Mouse (Mus musculus) lung, adult 2 months (tissue): ENCODE measurements around the gene Neu3. TPM values are rescaled to one million over a fixed set of nuclear protein-coding genes. Genes with fewer than 3 reads are reported as not detected.
A peak's percentile ranks its signal among the peaks of the same experiment; 100 is the strongest.

Experiments
- DNase-seq: peaks from one replicate; pipeline ENCODE4 v3.0.0; 2022
- H3K4me1 ChIP-seq: fragments of 200-500 bp; 2 replicates; pipeline ENCODE4 v1.6.1; 2011; ENCODE audit warnings: low read length; ENCODE audit not compliant: control insufficient read depth, insufficient read depth
- H3K4me3 ChIP-seq: fragments of 200-500 bp; replicated peaks from 2 replicates; pipeline ENCODE3; 2011; ENCODE audit warnings: low read depth, mild to moderate bottlenecking, control low read depth, low read length; ENCODE audit errors: extremely low read depth
- CTCF ChIP-seq: fragments of 200-500 bp; IDR thresholded peaks from 2 replicates; pipeline ENCODE4 v1.5.1; 2011; ENCODE audit warnings: mild to moderate bottlenecking, low read length, control low read depth; ENCODE audit not compliant: insufficient read depth
- POLR2A ChIP-seq: fragments of 200-500 bp; IDR thresholded peaks from 2 replicates; pipeline ENCODE4 v1.6.1; 2011; ENCODE audit warnings: low read depth, mild to moderate bottlenecking, control low read depth, low read length, borderline replicate concordance; ENCODE audit errors: extremely low read depth
- WGBS: fragments of 180-500 bp; shearing (Covaris S2); methylation state at CpG from one replicate; pipeline ENCODE4 v1.1.7; 2018; 5-methylcytosine and 5-hydroxymethylcytosine counted together
- polyA plus RNA-seq: library from polyadenylated mRNA; depleted of rRNA; stranded (reverse); fragments of >200 nt; gene quantifications from 2 replicates; pipeline ENCODE4 v1.2.3, GENCODE M21; 2012; rRNA removed

The Neu3 gene
- 3.4 TPM in 2 replicates for polyA plus RNA-seq

- 1% methylated on average over 26 of the region's 26 CpGs for WGBS
- TF ChIP-seq POLR2A (peak; percentile 79; the same call in 1 of the 2 replicates), CTCF (0 out of 2 replicates have a peak, but pooled peaks have one; percentile 3)
- H3K4me1 ChIP-seq = peaks cover 3% of the 10 kb centered on the region
- H3K4me3 ChIP-seq = peak within 1 kb of the TSS; percentile 61
- DNase-seq = peak; percentile 90
Observed at GRCm38 (mm10) chr7:99828083-99828570, at the start of gene Neu3. Gene Neu3 (minus strand): TSS chr7:99828417.

GRCm38 (mm10) chr7:99876345-99876744 is 48.1 kb upstream of the Neu3 start:
- no peaks in the 10 kb centered on the region for H3K4me1 ChIP-seq
- peak; percentile 74 for DNase-seq
- H3K4me3 ChIP-seq = no peak overlapping the region
- TF ChIP-seq POLR2A (no peak), CTCF (peak; percentile 87)
- 2% methylated on average over 3 of the region's 3 CpGs for WGBS

DNA sequence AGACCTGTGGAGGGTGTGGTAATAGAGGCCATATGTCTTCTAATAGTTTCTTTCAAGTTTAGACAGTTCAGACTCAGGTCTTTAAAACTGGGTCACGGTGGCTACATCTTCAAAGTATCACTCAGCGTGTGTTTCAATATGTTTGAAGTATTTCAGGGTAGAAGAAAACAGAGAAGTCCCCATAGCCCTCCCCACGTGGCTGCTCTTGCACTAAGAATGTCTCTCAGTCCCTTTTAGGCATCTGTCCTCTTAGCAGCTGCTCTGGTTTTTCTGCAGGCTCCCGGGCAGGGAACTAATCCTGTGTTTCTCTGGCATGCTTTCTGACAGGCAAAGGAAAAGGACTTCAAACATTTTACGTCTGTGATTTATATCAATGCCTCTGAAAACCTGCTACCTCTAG is 47.7 kb upstream of the Neu3 start:
- Histone ChIP-seq H3K4me3 (no peak overlapping the region), H3K4me1 (no peaks in the 10 kb centered on the region)
- DNase-seq = no peak
- TF ChIP-seq POLR2A = no peak
- TF ChIP-seq CTCF = no peak
- 47% methylated on average over 5 of the region's 5 CpGs for WGBS

DNA sequence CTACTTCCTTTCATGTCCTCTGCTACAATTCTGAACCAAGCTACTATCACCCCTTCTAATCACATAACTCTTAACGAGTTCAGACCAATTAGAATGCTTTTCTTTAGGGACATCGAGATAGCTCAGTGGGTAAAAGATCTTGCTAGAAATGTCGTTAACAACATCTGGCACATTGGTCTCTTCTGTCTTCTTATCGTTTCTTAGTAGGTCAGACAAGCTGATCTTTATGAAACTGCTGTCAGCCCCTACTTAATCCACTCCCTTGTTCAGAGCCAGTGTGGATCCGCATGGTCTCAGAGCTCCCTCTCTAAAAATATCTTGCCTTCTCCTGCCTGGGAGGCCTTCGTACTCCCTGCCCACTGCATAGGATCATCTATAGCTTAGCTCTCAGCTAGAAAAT is 45.7 kb upstream of the Neu3 start:
- WGBS = 76% methylated on average over 6 of the region's 6 CpGs
- Histone ChIP-seq H3K4me1 (no peaks in the 10 kb centered on the region), H3K4me3 (no peak overlapping the region)
- no peak for DNase-seq
- TF ChIP-seq CTCF (no peak), POLR2A (no peak)

DNA sequence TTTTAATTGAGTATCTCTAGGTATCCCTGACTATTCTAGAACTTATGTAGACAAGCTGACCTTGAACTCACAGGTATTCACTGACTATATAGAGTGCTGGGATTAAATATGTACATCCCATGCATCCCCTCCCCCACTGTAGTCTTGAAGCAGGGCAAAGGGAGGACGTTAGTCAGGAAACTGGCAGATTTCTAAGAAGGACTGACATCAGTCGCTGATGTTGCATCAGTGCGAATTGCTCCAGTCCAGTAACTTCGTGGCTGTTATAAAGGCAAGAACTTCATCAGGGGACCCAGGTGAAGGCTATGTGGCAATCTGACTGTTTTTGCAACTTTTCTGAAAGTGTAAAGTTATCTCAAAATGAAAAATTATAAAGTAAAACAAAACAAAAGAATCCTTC is 41.1 kb upstream of the Neu3 start:
- TF ChIP-seq CTCF = no peak
- TF ChIP-seq POLR2A = no peak
- no peak for DNase-seq
- WGBS = 54% methylated on average over 4 of the region's 4 CpGs
- H3K4me1 ChIP-seq = peaks cover 2% of the 10 kb centered on the region; the same call in 1 of the 2 replicates
- no peak overlapping the region for H3K4me3 ChIP-seq

DNA sequence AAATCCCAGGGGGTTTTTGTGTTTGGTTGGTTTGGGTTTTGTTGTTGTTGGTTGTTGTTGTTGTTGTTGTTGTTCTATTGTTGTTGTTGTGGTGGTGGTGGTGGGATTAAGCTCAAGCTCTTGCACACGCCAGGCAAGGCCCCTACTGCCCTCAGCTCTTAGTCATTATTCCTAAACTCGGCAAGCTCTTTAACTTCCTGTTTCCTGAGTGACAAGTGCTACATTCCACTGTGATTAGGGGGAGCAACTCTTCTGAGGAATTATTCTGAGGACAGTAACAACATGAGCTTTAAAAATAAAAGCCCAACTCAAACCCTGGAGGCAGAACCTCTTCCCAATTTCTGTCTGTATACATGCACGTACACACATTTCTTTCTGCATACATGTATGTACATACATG is 37.0 kb upstream of the Neu3 start:
- 32% methylated on average over 3 of the region's 3 CpGs for WGBS
- no peak for DNase-seq
- Histone ChIP-seq H3K4me3 (no peak overlapping the region), H3K4me1 (peaks cover 2% of the 10 kb centered on the region; the same call in 1 of the 2 replicates)
- TF ChIP-seq POLR2A (no peak), CTCF (no peak)

GRCm38 (mm10) chr7:99864241-99865028 is 36.2 kb upstream of the Neu3 start:
- 72% methylated on average over 11 of the region's 11 CpGs for WGBS
- no peak for DNase-seq
- no peak for TF ChIP-seq CTCF
- no peak for TF ChIP-seq POLR2A
- Histone ChIP-seq H3K4me1 (peaks cover 2% of the 10 kb centered on the region; the same call in 1 of the 2 replicates), H3K4me3 (no peak overlapping the region)

DNA sequence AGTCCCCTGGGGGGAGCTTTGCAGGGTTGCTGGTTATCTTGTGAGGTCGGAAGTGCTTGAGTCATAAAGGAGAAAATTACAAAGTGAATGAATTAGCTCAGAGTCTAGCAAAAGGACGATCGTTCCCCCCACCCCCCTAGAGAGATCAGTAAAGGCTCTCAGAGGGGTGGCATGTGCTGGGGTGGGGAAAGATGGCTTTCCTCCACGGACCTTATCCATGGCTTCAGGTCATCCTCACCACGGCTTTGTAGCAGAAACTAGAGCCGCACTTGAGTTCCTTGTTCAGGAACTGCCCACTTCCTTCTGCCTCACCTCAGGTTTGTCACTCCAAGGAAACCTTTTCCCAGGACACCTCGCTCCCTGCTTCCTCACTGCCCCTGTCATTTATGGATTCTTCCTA is 35.1 kb upstream of the Neu3 start, which contains the start of gene Spcs2:
TSS of gene Spcs2 (minus strand) at position 101 of the 400 bp plus-strand sequence.
- Histone ChIP-seq H3K4me1 (peaks cover 2% of the 10 kb centered on the region; the same call in 1 of the 2 replicates), H3K4me3 (no peak within 1 kb of the TSS)
- no peak for TF ChIP-seq POLR2A
- no peak for TF ChIP-seq CTCF
- WGBS = 47% methylated on average over 7 of the region's 7 CpGs
- no peak for DNase-seq

GRCm38 (mm10) chr7:99858813-99859585 is 30.8 kb upstream of the Neu3 start, which contains the start of gene Xrra1:
Gene Xrra1 (plus strand): TSS chr7:99859116.
- TF ChIP-seq CTCF = no peak
- TF ChIP-seq POLR2A = peak; percentile 95
- peak within 1 kb of the TSS; percentile 63 for H3K4me3 ChIP-seq
- H3K4me1 ChIP-seq = peaks cover 7% of the 10 kb centered on the region
- DNase-seq = peak; percentile 95
- WGBS = under 1% methylated on average over 42 of the region's 42 CpGs
